Mouse (Mus musculus): ENCODE measurements around the gene Fam20a.

Fam20a gene

DNA sequence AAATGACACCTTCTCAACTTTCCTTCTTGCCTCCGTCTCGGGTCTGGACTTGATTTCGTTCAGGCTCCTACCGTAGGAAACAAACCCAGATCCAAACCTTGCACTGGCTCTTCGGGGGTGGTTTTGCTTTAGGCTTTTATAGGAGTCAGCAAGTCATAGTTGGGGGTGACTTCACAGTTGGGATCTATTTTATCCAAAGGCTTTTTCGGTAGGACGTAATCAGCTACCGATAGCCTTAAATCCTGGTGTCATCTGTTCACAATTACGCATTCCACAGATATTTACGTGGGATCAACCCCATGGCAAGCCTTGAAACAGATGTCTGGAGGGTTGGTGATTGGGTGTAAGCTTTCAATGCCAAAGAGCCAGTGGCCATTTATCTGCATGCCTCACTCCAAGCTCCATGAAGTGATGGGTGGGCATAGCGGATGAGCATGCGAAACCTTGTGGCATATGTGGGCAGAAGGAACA, 6.7 kb downstream of the Fam20a start:
- in situ Hi-C loops (cut with MboI) = no loop called here

DNA sequence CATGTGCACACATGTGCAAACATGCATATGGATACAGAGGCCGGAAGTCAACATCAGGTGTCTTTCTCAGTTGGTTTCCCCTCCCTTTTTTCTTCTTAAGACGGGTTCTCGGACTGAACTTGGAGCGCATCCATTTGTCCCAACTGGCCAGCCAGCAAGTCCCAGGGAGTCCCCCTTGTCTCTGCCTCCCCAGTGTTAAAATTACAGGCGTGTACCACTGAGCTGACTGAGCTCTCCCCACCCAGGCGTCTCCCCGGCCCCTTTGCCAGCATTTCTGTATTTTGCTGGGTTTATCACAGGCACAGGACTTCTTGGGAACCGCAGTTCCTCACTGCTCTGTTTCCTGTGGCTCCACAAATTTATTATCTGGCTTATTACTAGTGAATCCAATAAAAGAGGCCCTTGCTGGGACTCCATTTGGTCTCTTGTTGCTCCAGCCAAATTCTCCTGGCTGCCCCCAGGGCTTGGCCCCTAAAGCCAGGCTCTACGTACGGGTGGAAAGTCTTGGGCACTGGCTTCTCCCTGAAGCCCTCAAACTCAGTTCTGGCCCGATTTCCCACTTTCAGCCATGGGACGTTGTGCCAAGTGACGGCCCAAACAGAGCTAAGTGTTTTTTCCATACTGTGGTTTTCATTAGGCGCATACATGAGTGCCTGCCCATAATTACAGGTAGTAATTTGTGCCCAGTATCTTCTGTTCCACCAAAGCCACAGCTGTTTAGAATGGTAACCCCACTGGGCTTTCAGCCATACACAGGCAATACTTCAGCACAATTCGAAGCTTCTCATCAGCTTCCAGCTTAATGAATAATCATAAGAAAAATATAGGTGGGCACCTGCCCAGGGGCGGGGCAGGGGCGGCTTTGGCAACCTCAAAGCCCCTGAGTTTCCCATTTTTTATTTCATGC, 7.5 kb downstream of the Fam20a start:
- in situ Hi-C loops (cut with MboI) = no loop called here

GRCm38 (mm10) chr11:109709501-109709900, 12.6 kb downstream of the Fam20a start:
- in situ Hi-C loops (cut with MboI) = no loop called here

DNA sequence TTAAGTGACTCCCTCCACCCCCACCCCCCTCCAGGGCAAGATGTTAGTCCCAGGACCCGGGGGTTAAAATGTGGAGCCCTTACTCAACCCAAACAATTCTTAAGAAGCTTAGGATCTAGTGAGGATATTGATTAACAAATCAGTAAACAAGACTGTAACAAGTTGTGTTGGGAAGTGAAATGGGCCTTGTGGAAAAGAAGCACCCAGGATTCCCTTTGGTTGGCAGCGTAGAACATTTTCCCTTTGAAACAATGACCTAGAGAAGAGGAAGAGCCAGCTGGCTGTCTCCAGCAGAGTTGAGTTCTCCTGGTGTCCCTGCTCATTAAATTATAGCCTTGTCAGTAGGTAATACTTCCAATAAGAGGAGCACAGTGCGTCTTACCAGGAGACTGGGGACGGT, 13.3 kb downstream of the Fam20a start:
- in situ Hi-C loops (cut with MboI) = no loop called here

- in situ Hi-C loops (cut with MboI) = no loop called here
These were observed 14.6 kb downstream of the Fam20a start for GRCm38 (mm10) chr11:109707442-109707841.

GRCm38 (mm10) chr11:109706586-109706985, 15.5 kb downstream of the Fam20a start:
- in situ Hi-C loops (cut with MboI) = no loop called here

DNA sequence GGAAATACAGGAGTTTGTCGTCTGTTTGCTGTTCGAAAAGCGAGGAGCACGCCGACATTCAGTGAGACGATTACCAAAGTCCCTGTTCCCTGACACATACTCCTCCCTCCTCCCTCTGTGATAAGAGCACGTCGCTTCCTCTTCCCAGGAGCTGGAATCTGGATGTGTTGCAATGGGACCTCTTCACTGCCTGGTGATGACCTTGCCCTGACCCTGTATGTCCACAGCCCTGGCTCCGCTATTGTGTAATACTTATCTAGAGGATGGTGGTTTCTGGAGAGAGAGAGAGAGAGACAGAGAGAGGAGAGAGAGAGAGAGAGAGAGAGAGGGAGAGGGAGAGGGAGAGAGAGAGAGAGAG, 16.0 kb downstream of the Fam20a start:
- in situ Hi-C loops (cut with MboI) = no loop called here

DNA sequence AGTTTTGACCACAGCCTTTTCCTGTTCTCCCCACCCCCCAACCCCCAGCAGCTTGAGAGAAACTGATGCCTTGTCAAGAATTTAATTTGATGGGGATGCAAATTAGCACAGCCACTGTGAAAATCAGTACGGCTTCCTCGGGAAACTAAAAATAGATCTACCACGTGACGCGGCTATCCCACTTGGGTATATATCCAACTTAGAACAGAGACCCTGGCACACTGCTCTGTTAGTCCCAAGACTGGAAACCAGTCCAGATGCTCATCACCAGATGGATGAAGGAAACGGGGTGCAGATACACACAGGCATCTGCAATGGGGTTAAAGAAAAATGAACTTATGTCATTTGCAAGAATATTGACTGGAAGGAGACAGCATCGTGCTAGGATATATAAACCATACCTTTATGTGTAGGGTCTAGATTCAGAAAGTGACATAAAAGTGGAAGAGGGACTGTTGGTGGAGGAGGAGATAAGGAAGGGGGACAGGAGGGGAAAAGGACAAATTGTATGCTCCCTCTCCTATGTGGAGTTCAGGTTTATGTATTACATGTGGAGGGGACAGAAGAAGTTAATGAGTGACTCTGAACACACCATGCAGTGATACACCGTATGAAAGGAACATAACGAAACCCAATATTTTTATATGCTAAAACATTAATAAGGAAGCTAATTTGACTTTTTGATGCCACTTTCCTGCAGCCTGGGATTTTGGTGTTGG, 16.6 kb downstream of the Fam20a start:
- in situ Hi-C loops (cut with MboI) = no loop called here

DNA sequence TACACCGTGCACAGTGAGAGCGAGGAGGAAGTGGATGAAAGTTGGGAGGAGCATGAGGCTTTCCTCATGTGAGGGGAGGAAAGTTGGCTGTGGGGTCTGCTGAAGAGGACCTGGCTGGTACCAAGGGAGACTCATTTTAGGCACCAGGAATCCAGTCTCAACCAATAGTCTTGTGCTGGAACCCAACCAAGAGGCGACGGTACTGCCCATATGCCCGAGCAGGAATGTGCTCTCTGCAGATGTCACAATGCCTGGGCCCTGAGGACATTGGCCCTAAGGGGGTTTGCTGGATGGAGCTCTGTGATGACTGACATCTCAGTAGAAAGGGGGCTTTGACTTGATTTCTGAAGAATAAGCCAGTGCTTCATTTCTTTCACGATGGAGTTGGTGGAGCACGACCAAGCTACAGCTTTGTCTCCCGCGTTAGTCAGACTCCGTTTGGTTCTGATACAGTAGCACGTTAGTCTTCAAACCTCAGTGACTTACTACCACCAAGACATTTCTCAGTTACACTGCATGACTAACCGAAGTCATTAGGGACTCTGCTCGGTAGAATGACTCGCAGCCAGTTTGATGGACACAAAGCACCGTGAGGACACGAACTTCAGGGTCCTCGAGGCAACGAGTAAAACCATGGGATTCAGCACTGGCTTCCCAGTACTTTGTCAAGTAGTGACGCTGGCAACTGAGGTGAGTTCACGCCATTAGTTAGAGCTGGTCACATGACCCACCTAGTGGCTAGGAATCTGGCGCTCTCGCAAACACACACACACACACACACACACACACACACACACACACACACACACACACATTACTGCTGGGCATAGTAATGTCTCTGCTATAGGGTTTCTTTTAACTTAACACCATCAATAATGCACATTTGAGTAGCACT, 17.5 kb downstream of the Fam20a start:
- in situ Hi-C loops (cut with MboI) = no loop called here

GRCm38 (mm10) chr11:109703845-109704244, 18.2 kb downstream of the Fam20a start:
- in situ Hi-C loops (cut with MboI) = no loop called here

- in situ Hi-C loops (cut with MboI) = no loop called here
These were observed 19.9 kb downstream of the Fam20a start for GRCm38 (mm10) chr11:109702031-109702815.

DNA sequence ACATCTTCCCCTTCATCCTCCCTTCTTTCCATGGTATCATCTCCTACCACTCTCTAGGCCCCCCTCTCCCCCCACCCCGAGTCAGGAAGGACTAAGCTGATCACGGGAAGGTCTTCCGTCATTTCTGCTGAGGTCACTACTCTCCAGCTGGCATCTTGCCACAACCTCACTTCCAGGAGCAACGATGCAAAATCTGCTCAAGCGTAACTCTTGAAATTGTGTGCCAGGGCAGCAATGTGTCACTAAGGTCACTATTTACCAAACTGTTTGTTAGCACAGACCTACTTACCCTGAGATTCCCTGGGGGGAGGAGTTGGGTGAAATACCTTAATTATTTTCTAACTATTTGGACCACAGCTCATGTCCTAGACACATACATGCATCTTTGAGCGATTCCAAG, 21.3 kb downstream of the Fam20a start:
- in situ Hi-C loops (cut with MboI) = no loop called here

DNA sequence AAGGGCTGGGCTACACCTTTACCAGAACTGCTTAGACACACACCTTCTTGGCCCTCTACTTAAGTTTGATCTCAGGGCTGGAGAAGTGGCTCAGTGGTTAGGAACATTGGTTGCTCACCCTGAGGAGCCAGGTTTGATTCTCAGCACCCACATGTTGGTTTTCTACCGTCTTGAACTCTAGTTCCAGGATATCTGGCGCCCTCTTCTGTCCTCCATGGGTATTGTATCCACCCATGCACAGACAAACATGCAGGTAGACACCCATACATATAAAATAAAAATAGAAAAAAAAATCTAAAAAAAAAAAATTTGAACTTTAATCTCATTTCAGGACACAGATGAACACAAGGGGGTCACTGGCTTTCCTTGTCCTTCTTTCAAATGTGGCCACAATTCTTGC, 22.3 kb downstream of the Fam20a start:
- in situ Hi-C loops (cut with MboI) = no loop called here

DNA sequence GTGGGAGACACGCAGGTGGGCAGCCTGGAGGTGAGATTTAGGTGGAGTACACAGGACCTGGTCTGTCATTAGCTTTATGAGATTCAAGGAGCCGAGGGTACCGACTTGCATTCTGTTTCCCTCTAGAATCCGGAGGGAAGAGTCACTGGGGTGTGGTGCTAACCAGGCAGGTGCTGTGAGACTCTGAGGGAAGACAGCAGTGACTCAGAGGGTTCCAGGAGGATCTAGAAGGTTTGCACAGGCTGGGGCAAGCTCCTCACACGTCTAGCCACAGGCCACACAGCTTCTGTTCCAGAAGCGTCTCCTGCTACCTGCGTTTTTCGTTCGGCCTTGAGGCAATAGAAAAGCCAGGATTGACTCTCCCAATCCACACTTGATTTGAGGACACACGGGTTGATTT, 23.3 kb downstream of the Fam20a start:
- in situ Hi-C loops (cut with MboI) = no loop called here

GRCm38 (mm10) chr11:109697089-109697643, 24.9 kb downstream of the Fam20a start:
- in situ Hi-C loops (cut with MboI) = no loop called here

GRCm38 (mm10) chr11:109696519-109696918, 25.6 kb downstream of the Fam20a start:
- in situ Hi-C loops (cut with MboI) = no loop called here

GRCm38 (mm10) chr11:109692737-109693136, 29.3 kb downstream of the Fam20a start:
- in situ Hi-C loops (cut with MboI) = no loop called here

- in situ Hi-C loops (cut with MboI) = no loop called here
These were observed 32.5 kb downstream of the Fam20a start for GRCm38 (mm10) chr11:109689539-109689938.

DNA sequence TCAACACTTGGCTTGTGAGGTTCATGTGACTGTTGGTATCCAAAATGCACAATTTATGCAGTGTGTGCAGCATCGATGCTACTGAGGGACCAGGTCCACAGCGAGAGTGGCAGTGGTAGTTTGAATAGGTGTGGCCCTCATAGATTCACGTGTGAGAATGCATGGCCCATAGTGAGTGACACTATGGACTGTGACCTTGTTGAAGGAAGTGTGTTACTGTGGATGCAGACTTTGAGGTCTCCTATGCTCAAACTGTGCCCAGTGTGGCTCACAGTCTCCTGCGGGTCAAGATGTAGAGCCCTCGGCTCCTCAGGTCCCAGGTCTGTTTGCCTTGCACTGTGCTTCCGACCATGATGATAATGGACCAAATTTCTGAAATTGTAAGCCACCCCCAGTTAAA, 39.9 kb downstream of the Fam20a start:
- in situ Hi-C loops (cut with MboI) = no loop called here

DNA sequence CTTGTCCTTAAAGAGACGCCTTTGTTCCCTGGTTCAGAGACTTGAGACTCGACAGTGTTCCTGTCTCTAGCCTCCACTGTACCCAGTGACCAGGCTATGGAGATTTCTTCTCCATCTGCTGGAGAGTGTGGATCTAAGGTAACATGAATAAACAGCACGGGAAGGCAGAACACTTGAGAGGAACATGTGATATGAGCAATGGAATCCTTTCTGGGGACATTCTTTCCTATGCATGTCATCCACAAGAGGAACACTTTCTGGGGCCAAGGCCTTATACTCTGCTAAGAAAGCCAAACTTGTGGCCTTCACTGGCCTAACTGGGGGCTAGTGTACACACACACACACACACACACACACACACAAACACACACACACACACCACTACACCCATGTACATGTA, 40.5 kb downstream of the Fam20a start:
- in situ Hi-C loops (cut with MboI) = no loop called here

- in situ Hi-C loops (cut with MboI) = no loop called here
These were observed 41.1 kb downstream of the Fam20a start for GRCm38 (mm10) chr11:109680934-109681333.

Measured in mature B cell (primary cell).